Mouse (Mus musculus) lung, postnatal 14 days (tissue): ENCODE measurements around the gene Cryaa.

Experiments
- DNase-seq: peaks from one replicate; pipeline ENCODE4 v3.0.0; 2021

The Cryaa gene

DNA sequence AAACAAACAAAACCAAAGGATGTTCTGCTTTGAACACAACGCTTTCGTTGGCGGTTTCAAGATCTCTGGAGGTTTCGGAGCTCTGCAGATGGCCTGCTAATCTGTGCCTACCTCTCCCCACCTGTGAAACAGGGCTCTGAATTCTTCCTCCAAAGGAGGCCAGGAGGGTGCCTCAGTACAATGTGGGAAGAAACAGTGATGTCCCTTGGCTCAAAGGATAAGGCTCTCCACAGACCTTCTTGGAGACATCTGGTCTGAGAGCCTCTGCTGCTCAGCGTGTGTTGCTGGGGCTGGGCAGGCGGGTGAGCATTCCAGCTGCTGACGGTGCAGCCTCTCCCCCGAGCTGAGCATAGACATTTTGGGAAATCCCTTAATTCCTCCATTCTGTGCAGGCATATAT, at the start of gene Cryaa:
Cryaa (plus strand) TSS at position 301 of the 400 bp plus-strand sequence.
- no peak for DNase-seq

DNA sequence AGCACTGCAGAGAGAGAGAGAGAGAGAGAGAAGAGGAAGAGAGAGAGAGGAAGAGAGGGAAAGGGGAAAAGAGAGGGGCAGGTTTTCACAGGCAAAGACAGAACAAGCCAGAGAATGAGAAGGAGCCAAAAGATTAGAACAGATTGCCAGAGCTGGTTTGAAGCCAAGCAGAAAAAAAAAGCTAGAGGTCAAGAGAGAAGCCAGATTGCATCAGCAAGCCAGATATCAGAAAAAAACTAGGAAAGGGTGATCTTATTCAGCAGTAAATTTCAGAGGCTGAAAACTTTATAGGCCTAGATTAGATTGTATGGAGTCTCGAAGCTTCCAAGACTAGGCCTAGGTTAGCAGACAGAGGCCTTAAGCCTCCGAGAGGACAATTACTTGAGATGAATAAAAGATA, 49.6 kb upstream of the Cryaa start:
- DNase-seq, result no peak

DNA sequence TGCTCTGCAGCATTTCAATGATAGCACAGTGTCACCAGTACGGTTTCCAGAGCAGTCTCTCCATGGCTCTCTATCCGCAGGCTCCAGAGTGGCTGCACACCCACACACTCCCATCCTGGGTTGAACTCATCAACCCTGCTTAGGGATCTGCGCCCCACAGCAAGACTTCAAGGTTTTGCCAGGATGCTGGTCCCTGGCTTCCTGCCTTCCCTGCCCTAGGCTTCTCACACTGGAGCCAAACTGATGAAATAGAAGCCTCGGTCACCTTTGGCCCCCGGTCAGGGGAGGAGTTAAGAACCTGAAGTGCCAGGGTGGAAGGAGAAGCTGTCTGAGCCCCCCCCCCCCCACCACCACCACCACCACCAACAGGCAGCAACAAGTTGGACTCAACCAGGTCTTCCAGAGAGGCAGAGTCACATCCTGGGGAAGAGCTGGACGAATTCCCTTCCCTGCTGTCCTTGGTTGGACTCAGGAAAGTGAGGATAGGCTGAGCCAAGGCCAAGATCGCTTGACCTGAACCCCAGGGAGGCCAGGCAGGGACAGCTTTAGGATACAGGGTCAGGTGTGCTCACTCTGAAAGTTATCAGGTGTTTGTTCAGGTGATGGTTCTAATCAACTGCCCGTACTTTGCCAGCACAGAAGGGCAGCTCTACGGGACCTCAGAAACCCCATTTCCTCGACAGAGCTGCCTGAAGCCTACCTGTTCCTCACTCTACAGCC, 46.4 kb upstream of the Cryaa start:
- DNase-seq, result no peak

DNA sequence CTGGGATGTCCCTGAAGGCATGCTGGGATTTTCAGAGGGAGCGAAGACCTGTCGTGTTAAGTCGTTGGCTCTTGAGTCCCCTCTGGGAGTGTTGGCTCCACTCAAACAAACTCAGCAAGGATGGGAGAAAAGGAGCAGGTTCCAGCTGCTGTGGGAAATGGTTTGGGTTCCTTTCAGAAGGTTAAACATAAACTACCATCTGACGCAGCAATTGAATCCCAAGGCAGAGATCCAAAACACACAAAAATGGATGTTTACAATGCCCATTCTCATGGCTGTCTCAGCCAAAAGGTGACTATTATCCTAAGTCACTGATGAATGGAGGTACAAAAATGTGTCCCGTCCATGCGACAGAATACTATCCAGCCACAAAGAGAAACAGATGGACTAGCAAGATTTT, 44.6 kb upstream of the Cryaa start:
- DNase-seq, result no peak

DNA sequence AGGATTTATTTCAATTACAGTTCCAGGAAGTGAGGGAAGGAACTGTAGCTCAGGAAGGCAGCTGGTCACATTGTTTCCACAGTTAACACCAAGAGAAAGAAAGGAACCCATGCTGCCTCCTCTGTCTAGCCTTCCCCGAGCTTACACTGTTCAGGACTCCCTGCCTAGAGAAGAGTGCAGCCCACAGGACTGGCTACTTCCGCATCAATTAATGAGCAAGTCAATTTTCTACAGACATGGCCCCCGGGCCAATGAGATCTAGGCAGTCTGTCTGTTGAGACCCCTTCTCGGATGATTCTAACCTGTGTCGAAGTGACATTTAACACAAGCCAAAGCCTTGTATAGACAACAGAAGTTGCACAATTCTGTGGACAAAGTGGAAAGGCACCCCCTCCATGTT, 42.7 kb upstream of the Cryaa start:
- DNase-seq, result no peak

DNA sequence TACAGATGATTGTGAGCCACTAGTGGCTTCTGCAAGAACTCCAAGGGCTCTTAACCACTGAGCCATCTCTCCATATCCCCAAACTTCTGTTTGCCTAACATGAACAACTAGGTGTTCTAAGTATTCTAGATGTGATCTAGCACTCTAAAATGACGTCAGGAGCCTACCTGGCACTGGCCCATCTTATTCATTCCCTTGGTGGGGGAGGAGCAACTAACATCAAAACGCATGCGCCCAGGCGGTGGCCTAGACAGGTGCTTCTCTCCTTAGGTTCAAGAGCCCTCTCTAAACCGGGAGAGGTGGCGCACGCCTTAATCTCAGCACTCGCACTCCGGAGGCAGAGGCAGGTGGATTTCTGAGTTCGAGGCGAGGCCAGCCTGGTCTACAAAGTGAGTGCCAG, 41.8 kb upstream of the Cryaa start:
- DNase-seq, result no peak

DNA sequence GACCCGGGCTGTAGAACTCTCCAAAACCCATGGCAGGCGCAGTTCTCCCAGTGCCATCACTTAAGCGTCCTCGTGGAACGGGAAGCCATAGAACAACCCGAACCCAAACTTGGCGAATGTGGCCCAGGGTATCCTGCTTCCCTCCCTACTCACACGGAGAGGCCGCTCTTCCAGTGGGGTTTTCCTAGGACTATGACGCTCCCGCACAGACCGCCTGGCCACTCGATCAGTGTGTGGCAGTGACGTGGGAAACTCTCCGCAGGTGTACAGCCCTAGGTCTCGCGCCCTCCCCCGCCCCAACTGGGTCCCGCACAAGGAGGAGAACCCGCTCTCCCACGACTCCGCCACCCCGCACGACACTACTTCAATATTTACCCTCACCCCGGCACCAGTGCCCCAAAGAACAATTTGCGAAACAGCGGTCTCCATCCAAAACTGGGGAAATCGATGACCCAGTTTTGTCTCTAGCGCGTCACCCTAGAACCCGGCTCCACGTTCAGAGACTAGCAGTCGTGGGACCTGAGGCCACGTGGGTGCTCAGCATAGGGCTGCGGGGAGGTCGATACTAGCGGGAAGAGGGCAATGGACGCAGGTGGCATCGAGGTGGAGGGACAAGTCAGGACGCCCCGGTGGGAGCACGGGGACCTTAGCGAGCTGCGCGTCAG, 41.2 kb upstream of the Cryaa start:
- no peak for DNase-seq

DNA sequence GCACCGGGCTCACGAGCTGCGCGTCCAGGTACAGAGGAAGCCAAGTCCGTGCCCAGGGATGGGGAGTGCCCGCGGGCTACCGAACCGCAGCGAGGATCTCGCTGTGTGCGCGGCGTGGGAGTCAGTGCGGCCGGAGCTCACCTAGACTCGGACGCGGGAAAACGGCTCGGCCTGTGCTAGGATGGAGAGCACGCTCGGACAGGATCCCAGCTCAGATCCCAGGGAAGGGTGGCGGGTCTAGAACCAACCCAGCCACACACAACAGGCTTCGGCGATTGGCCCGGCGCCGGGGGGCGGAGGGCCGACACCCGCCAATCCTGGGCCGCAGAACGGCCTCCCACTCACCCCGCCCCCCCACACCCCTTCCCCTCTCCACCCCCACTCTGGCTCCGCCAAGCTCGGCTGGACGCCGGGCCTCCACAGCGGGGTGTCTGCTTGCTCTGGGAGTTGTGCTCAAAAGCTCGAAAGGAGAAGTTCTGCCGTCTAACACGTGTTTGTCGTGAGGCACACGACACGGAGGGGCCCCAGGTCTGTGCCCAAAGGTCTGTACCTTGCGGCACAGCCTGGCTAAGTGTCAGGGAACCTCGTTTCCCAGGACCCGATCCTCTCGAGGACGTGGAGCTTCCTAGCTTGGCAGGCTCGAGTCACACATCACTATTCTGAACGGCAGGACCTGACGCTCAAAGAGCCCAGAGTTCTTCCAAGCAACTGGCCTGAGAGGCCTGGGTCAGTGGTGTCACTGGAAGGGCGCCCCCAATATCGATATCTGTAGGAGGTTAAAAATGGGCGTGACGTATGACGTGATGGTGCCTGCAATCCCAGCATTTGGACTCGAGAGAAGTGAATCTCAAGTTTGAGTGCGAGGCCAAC, 40.4 kb upstream of the Cryaa start, which contains the start of gene Cbs:
Cbs (minus strand) TSS at position 297 of the 870 bp plus-strand sequence.
- peak; percentile 83 for DNase-seq

DNA sequence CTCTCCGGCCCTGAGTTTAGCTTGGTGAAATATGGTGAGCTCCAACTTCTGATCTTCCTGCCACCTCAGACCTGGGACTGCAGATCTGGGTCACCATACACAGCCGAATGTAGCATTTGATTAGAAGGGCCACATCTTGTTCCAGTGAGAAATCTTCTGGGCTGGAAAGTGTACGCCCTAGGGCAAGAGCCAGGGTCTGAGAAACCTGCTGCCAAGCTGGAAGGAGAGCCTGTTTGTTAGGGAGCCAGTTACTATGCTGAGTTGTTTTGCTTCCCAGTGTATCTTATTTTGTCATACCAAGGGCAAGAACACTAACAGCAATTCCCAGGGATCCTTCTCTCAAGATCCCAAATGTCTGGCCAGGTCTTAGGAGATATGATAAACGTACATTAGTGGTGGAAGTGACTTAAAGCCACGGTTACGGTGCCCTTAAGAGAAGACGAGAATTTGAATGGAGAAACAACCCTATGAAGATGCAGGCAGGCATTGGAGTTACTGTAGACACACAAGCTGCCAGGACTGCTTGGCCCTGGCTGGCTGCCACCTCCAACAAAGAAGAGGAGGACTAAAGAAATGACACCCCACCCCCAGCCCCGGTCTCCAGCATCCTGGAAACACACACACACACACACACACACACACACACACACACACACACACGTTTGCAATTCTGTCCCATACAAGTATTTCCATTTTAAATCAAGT, 39.6 kb upstream of the Cryaa start:
- peak; percentile 59 for DNase-seq

DNA sequence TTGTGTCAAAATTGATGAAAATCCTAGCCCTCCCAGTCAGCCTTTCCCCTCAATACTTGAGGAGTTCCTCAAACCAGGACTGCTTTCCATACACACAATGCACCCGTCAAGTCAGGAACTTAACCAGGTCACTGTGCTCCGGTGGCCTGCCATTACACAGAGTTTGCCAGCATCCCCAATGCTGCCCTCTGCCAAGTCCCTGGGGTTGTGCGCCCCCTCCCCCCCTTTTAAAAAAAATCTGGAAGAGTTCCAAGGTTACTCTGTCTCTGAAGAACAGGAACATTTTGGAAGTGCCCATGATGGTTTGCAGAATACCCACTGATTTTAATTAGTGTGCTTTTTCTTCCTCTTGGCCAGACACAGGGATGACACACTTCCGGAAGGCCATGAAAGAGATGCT, 38.0 kb upstream of the Cryaa start:
- DNase-seq, result no peak

DNA sequence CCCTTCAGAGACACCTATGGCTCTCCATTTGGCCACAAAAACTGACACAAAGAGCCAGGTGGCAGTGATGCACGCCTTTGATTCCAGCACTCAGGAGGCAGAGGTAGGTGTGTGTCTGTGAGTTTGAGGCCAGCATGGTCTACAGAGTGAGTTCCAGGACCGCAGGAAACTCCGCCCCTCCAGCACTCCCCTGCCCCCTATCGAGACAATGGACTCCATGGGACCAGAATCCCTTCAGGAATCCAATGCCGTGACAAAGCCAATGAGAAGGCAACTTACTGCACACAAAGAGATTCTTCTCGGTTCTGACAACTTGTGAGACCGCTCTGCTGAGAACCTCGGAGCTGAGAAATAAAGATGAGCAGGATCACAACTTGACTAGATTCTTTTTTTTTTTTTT, 35.3 kb upstream of the Cryaa start:
- DNase-seq, result no peak

DNA sequence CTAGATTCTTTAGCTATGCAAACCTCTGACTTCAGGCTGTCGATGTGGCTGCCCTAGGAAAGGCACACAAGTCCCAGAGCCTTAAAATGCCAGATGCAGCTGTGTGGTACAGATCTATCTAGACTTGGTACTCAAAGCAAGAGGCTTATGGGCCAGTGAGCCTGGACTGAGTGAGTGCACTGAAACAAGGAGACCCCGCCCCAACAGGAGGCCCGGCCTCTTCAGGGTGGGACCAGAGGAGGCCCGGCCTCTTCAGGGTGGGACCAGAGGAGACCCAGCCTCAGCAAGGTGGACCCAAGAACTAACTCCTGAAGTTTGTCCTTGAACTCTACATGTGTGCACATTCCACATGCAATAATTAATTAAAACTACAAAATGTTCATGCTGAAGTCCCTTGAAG, 34.7 kb upstream of the Cryaa start:
- DNase-seq, result no peak

DNA sequence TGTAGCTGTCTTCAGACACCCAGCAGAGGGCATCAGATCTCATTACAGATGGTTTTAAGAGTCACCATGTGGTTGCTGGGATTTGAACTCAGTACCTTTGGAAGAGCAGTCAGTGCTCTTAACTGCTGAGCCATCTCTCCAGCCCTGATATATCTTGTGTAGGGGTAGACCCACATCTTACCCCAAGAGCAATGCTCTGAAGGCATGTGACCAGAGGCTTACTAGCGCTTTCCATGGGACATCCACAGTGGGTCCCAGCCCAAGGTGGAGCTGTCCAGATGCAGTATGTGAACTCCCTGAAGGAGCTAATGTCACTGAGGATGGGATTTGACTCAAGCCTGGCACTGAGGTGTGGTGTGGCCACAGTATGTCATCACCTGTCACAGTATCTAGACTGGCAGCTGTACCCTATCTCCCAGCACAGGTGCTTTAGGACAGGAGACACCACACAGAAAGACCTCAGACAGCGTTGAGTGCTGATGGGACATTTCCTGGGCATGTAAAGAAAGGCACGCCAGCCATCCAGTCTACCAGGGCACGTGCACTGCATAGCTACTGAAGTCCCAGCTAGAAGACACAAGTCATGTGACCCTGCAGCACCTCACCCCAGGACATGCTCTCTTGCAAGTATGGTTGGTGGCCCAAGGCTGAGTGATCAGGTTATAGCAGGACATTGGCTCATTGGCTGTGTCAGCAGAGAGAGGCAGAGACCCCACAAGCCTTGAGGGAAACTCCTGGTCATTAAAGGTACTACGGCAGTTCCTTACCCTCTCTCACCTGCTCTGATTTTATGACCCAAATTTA, 31.2 kb upstream of the Cryaa start:
- no peak for DNase-seq

DNA sequence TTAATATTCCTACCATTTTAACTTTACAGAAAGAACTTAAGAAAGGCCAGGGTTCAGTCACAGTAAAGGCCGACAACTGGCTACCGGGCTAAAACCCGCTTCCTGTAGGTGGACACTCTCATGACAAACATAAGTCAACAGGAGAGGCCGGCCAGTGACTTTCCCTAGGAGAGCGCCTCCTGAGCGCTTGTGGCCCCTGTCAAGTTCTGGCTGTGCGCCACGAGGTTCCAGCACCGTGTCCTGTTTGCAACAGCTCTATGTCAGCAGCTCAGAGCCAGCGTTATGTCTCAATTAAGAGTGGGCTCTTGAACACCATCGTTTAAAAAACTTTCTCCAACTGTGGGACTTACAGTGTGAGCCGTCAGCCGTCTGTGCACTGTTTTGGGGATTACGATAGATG, 25.5 kb upstream of the Cryaa start:
- peak; percentile 13 for DNase-seq

DNA sequence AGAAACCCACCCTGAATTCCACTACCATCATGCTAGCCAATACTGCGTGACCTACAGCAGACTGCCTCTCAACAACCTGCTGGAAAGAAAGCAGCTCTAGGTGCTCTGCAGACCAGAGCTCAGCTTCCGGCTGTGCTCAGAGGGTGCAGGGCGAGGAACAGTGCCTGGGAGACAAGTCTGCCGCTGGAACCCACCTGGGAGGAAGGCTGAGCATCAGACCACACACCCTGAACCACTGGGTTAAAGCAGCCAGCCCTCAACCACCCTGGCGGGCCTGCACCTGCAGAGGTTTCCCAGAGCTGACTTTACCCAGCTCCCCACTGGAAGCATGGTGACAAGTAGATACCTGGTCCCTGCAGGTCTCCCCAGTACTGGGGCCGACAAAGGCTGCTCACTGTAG, 24.3 kb upstream of the Cryaa start:
- no peak for DNase-seq

DNA sequence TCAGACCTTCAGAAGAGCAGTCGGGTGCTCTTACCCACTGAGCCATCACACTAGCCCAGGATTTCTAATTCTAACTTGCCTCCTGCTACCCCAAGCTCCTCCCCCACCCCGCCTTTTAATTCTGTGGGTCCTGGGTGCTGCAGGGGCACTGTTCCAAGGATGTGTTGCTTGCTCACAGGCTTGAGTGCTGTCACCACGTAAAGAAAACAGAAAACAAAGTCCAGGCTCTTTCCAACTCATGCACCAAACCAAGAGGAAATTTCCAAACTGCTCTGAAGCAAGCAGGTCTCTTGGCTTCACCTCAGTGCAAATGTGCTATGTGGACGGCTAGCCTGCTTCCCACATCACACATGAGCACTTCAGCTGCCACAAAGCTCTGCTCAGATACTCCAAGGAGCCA, 22.2 kb upstream of the Cryaa start:
- no peak for DNase-seq

DNA sequence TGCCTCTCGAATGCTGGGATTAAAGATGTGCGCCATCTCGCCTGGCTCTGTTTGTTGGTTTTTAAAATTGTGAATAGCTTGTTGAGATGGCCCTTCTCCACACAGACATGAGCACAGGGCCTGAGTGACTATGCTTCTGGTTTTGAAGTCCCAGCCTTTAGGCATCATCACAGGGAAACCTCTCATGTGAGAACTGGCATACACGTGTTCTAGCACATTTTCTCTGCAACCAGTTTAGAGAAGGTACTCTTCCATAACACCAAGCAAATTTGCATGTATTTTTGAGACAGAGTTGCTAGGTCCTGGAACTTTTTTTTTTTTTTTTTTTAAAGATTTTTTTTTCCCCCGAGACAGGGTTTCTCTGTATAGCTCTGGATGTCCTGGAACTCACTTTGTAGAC, 20.9 kb upstream of the Cryaa start:
- no peak for DNase-seq

DNA sequence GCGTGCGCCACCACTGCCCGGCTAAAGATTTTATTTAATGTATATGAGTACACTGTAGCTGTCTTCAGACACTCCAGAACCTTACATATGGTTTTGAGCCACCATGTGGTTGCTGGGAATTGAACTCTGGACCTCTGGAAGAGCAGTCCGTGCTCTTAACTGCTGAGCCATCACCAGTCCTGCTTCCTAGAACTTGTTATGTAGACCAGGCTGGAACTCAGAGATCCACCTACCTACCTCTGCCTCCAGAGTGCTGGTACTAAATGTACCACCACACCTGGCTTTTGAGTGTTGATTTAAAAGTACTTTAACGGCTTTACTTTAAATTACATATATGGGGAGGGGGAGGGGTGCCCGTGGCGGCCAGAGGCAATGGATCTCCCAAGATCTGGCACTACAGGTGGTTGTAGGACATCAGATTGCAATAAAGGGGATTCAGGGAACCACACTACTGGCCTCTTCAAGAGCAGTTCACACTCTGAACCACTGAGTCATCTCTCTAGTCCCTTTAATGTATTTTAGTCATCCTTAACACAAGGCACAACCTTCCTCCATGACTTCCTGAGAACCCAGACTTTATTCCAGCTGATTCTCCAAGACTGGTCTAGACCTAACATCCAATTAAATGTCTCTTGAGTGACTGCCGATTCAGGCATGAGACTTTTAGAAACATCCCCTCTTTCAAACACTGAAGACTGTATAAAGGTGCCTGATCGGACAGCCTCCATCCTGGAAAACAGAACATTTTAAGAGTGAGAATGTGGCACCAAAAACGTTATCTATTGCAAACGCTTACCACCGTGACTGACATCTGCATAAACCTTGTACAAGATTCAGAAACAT, 20.2 kb upstream of the Cryaa start:
- no peak for DNase-seq

DNA sequence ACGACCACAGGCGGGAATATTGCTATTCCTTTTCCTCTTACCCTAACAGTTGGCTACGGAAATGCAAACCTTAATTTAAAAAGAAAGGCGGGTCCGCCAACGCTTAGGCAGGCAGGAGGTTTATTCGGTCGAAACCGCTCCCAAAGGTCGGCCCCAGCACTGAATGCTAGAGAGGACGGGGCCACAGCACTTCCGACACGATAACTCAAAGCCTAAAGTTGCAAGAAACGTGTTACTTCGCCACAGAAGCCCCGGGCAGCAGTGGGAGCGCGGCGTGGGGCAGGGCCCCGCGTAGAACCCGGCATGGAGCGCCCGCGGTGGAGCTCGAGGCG, 19.5 kb upstream of the Cryaa start:
- peak; percentile 20 for DNase-seq

DNA sequence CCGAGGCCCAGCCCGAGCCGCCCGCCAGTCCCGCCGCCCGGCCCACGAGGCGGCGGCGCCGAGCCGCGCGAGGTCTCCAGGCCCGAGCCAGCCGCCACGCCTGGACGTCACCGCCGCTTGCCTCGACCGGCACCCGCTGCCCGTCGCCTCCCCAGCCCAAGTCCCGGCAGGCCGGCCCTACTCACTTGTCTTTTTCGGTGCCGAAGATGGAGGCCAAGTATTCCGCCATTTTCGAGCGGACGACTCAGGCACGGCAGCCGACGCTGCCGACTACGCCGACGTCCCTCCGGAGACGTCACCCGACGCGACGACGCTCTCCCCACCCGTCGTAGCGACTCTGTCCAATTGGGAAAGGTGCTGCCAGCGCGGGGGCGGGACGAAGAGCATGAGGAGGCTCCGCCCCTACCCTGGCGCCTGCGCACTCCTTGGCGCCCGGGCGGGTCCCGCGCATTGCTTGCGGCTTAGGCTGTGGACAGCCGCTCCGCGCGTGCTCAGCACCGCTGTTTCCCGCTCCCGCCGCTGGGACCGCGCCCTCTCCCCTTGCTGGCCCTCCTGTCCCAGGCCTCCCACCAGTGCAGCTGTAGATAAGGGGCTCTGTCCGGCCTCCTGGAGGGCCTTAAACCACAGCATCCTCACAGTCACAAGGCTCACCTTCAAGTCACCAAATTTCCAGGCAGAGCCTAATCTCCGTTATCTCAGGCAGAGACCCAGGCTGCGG, 19.0 kb upstream of the Cryaa start, which contains the start of gene U2af1:
U2af1 (minus strand) TSS at position 425 of the 718 bp plus-strand sequence.
- peak; percentile 98 for DNase-seq
